Mouse (Mus musculus): Measurements from ENCODE around the gene Gm10518. TPM values are rescaled to one million over a fixed set of nuclear protein-coding genes. Genes with fewer than 3 reads are reported as not detected.

Gm10518 gene
- total and polyA plus RNA-seq, 3 experiments: 0.40 to 8.0 TPM; not detected in 1

DNA sequence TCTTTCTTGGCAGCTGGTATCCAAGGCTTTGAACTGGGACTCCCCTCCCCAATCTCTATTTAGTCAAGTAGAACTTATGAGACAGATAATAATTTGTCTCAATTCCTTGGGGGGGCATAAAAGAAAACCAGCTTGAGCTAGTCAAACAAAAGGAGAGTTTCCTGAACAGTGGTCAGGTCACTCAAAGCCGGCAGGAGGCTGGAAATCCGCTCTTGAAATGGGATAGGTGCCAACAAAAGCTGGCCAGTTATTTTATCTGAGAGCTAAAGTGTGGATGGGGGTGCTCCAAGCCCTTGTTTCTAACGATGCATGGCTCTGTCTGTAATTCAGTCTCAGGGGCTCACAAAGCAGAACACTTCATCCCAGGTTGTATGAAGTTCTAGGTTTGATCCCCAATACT, 40.8 kb downstream of the Gm10518 start:
- TF ChIP-seq HCFC1 (IDR thresholded peaks at IDR 0.05; ENCODE audit: low read depth, low read length) (no peak), MXI1 (IDR thresholded peaks at IDR 0.05; ENCODE audit: low read depth, low read length) (no peak), CHD1 (IDR thresholded peaks at IDR 0.05; ENCODE audit: low read depth, low read length) (no peak), POLR2A (IDR thresholded peaks at IDR 0.05; ENCODE audit: low read depth, low read length) (no peak), BHLHE40 (IDR thresholded peaks at IDR 0.05; ENCODE audit: low read depth, low read length) (no peak), TBP (conservative IDR thresholded peaks at IDR 0.05; ENCODE audit: low read depth, low read length) (no peak), NELFE (IDR thresholded peaks at IDR 0.05; ENCODE audit: low read depth, low read length) (no peak), MEF2A (IDR thresholded peaks at IDR 0.05; ENCODE audit: borderline replicate concordance, low read depth, low read length) (no peak), MAX (IDR thresholded peaks at IDR 0.05; ENCODE audit: low read length) (no peak), JUND (conservative IDR thresholded peaks at IDR 0.05; ENCODE audit: low read depth, low read length) (no peak), RCOR1 (conservative IDR thresholded peaks at IDR 0.05; ENCODE audit: low read depth, low read length) (no peak), MYC (IDR thresholded peaks at IDR 0.05; ENCODE audit: low read depth, low read length) (no peak), UBTF (IDR thresholded peaks at IDR 0.05; ENCODE audit: low read depth, low read length) (no peak), SIN3A (IDR thresholded peaks at IDR 0.05; ENCODE audit: low read length) (no peak), MAZ (IDR thresholded peaks at IDR 0.05; ENCODE audit: low read depth, low read length) (no peak), CHD2 (IDR thresholded peaks at IDR 0.05; ENCODE audit: low read length) (no peak), ETS1 (conservative IDR thresholded peaks at IDR 0.05; ENCODE audit: low read depth, low read length) (no peak), PAX5 (IDR thresholded peaks at IDR 0.05; ENCODE audit: low read length) (no peak)
- Histone ChIP-seq H3K36me3 (replicated peaks in 1 of 2; ENCODE audit: control insufficient read depth in 1 of 2, insufficient read depth in 1 of 2, low read length in 1 of 2) (peaks cover 5 to 31% of the 10 kb centered on the region in 2 experiments), H3K4me1 (ENCODE audit: control insufficient read depth in 1 of 2, insufficient read depth in 2 of 2) (peaks cover 0 to 32% of the 10 kb centered on the region in 2 experiments; a peak in 2 of 4 replicates), H3K9ac (ENCODE audit: insufficient read depth, low read depth) (no peak overlapping the region), H3K4me3 (replicated peaks in 1 of 3; ENCODE audit: low read depth in 2 of 3, low read length in 2 of 3, poor library complexity in 1 of 3) (no peak overlapping the region), H3K27me3 (replicated peaks) (no peaks in the 10 kb centered on the region), H3K27ac (ENCODE audit: insufficient read depth, low read depth) (no peak overlapping the region), H3K79me2 (replicated peaks; ENCODE audit: control insufficient read depth, extremely low read depth, insufficient read depth, poor library complexity, severe bottlenecking) (0 out of 2 replicates have a peak, but pooled peaks cover 2% of the 10 kb centered on the region), H3K4me2 (ENCODE audit: insufficient read depth, low read depth, poor library complexity, severe bottlenecking) (no peak overlapping the region), H3K9me3 (replicated peaks; ENCODE audit: low read length) (no peaks in the 10 kb centered on the region)
- dilution Hi-C loops (cut with MboI; ENCODE audit: extremely low pct_ligation_motif_present, extremely low pct_unique_long_range_greater_than_20kb, low sequenced_read_pairs) (no loop called here), in situ Hi-C loops (cut with MboI; ENCODE audit: low pct_ligation_motif_present, low pct_unique_long_range_greater_than_20kb, low sequenced_read_pairs) (loop anchor here (5.0 to 25.0 kb wide), 3 partner anchors 42 to 207 kb away; partner anchors contain the start of genes Ahctf1 and Gm10518)
- no peak for DNase-seq (ENCODE audit: extremely low read depth)

DNA sequence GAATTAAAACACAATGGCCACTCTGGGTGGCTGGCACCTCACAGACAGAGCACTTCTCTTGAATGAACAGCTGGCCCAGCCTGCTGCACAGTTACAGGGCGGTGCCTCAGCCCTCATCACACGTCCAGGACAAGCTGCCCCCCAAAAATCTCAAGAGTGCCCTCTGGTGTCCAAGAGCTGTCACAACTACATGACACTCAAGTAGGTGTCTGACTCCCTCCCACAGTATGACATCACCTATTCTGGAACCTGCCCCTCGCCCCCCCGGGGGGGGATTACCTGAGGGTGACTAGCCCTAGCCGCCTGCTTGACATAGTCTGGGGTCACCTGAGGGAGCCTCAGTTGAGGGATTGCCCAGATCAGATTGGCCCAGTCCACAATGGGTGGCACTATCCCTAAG, 41.7 kb downstream of the Gm10518 start:
- Histone ChIP-seq H3K9me3 (replicated peaks; ENCODE audit: low read length) (no peaks in the 10 kb centered on the region), H3K4me3 (replicated peaks in 1 of 3; ENCODE audit: low read depth in 2 of 3, low read length in 2 of 3, poor library complexity in 1 of 3) (peak overlapping the region in 2 of 3 experiments; percentile 21 to 61), H3K27me3 (replicated peaks) (no peaks in the 10 kb centered on the region), H3K4me2 (ENCODE audit: insufficient read depth, low read depth, poor library complexity, severe bottlenecking) (peak overlapping the region; percentile 30; the same call in 1 of the 2 replicates), H3K9ac (ENCODE audit: insufficient read depth, low read depth) (no peak overlapping the region), H3K79me2 (replicated peaks; ENCODE audit: control insufficient read depth, extremely low read depth, insufficient read depth, poor library complexity, severe bottlenecking) (0 out of 2 replicates have a peak, but pooled peaks cover 2% of the 10 kb centered on the region), H3K36me3 (replicated peaks in 1 of 2; ENCODE audit: control insufficient read depth in 1 of 2, insufficient read depth in 1 of 2, low read length in 1 of 2) (peaks cover 10 to 37% of the 10 kb centered on the region in 2 experiments), H3K4me1 (ENCODE audit: control insufficient read depth in 1 of 2, insufficient read depth in 2 of 2) (peaks cover 3 to 40% of the 10 kb centered on the region in 2 experiments; a peak in 3 of 4 replicates), H3K27ac (ENCODE audit: insufficient read depth, low read depth) (no peak overlapping the region)
- DNase-seq (ENCODE audit: extremely low read depth): peak; percentile 90
- in situ Hi-C loops (cut with MboI; ENCODE audit: low pct_ligation_motif_present, low pct_unique_long_range_greater_than_20kb, low sequenced_read_pairs) (loop anchor here (5.0 to 25.0 kb wide), 4 partner anchors 43 to 362 kb away; partner anchors contain the start of genes Ahctf1 and Gm10518), dilution Hi-C loops (cut with MboI; ENCODE audit: extremely low pct_ligation_motif_present, extremely low pct_unique_long_range_greater_than_20kb, low sequenced_read_pairs) (no loop called here)
- TF ChIP-seq NRF1 (IDR thresholded peaks at IDR 0.05; ENCODE audit: low read depth, low read length): no peak
- no peak for TF ChIP-seq ELF1 (IDR thresholded peaks at IDR 0.05; ENCODE audit: low read depth, low read length)
- no peak for TF ChIP-seq USF1 (IDR thresholded peaks at IDR 0.05; ENCODE audit: low read depth, low read length)
- no peak for TF ChIP-seq ZKSCAN1 (IDR thresholded peaks at IDR 0.05; ENCODE audit: borderline replicate concordance, low read depth, low read length)
- TF ChIP-seq SMC3 (IDR thresholded peaks at IDR 0.05; ENCODE audit: low read depth, low read length): peak; percentile 79
- no peak for TF ChIP-seq POLR2AphosphoS2 (IDR thresholded peaks at IDR 0.05; ENCODE audit: low read depth, low read length)
- TF ChIP-seq KAT2A (IDR thresholded peaks at IDR 0.05; ENCODE audit: insufficient replicate concordance, low read length): no peak
- TF ChIP-seq JUND (conservative IDR thresholded peaks at IDR 0.05; ENCODE audit: low read depth, low read length): peak; percentile 43; the same call in 1 of the 2 replicates
- no peak for TF ChIP-seq SIN3A (IDR thresholded peaks at IDR 0.05; ENCODE audit: low read length)
- TF ChIP-seq ZNF384 (IDR thresholded peaks at IDR 0.05; ENCODE audit: low read depth, low read length): no peak
- no peak for TF ChIP-seq ZC3H11A (IDR thresholded peaks at IDR 0.05; ENCODE audit: low read depth, low read length)
- peak; percentile 76 for TF ChIP-seq RAD21 (IDR thresholded peaks at IDR 0.05; ENCODE audit: low read depth, low read length)
- TF ChIP-seq ETS1 (conservative IDR thresholded peaks at IDR 0.05; ENCODE audit: low read depth, low read length): no peak
- no peak for TF ChIP-seq EP300 (IDR thresholded peaks at IDR 0.05; ENCODE audit: low read length)
- no peak for TF ChIP-seq BHLHE40 (IDR thresholded peaks at IDR 0.05; ENCODE audit: low read depth, low read length)
- TF ChIP-seq TBP (conservative IDR thresholded peaks at IDR 0.05; ENCODE audit: low read depth, low read length): no peak
- no peak for TF ChIP-seq CHD1 (IDR thresholded peaks at IDR 0.05; ENCODE audit: low read depth, low read length)
- TF ChIP-seq POLR2A (IDR thresholded peaks at IDR 0.05; ENCODE audit: low read depth, low read length): 0 out of 2 replicates have a peak, but pooled peaks have one; percentile 18
- TF ChIP-seq CHD2 (IDR thresholded peaks at IDR 0.05; ENCODE audit: low read length): no peak
- TF ChIP-seq JUN (IDR thresholded peaks at IDR 0.05; ENCODE audit: insufficient read depth, low read depth, low read length): peak; percentile 49
- TF ChIP-seq GABPA (IDR thresholded peaks at IDR 0.05; ENCODE audit: insufficient replicate concordance, low read depth, low read length): no peak
- no peak for TF ChIP-seq MXI1 (IDR thresholded peaks at IDR 0.05; ENCODE audit: low read depth, low read length)

Measured in CH12.LX (cell line).